Mouse (Mus musculus): Measurements from ENCODE around the gene Klrd1. TPM values are rescaled to one million over a fixed set of nuclear protein-coding genes. Genes with fewer than 3 reads are reported as not detected.

Klrd1 gene
- polyA plus RNA-seq (2015; fragmentation: Nextera tagmentation; extraction: Ambion mirVana): 0.83 and 1.4 TPM in 2 replicates

DNA sequence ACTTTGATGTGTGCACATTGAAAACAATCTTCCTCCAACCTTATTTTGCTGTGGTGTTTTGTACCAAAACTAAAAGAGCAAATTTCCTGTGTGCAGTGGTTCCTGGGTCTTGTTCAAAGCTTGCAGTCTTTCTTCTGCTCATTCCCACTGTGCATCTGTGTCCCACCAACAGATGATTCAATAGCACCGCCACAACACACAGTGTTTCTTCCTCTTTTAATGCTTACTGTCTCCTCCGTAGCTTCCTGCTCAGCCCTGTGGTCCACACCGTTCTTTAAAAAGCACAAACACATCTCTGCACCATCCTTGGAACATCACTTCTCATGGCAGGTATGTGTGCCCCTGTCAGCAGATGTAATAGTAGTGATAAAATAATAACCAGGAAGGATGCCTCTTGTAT lies at the start of gene Klrd1:
Gene Klrd1 (plus strand): TSS at position 275 of the 400 bp plus-strand sequence.
- no peak for ATAC-seq (ENCODE audit: insufficient read depth, low FRiP score, low read depth)
- WGBS: 69% methylated on average over 3 of the region's 3 CpGs
- H3K36me3 ChIP-seq: no peaks in the 10 kb centered on the region

DNA sequence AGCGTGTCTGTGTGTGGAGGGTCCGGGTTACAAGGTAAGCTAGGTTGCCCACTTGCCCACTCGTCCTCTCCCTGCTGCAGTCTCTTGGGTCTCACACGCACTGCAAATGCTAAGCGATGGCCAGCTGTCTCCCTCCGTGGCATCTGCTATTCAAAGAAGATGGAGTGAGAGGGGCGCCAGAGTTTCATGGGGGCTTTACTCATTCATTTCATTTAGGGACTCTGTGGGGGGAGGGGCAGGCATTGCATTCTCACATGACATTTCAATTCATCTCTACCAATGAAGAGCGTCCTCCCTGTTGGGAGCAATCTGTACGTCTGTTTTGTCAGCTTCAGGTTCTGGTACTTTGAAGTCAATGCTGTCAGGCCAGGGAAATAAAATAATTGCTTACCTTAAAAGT lies 49.7 kb upstream of the Klrd1 start:
- Histone ChIP-seq H3K4me3 (replicated peaks) (no peak overlapping the region), H3K9ac (no peak overlapping the region), H3K4me1 (no peaks in the 10 kb centered on the region), H3K27ac (no peak overlapping the region), H3K9me3 (no peaks in the 10 kb centered on the region), H3K27me3 (replicated peaks) (no peaks in the 10 kb centered on the region), H3K36me3 (peaks cover 21% of the 10 kb centered on the region), H3K4me2 (no peak overlapping the region)
- 87% methylated on average over 9 of the region's 9 CpGs for WGBS
- ATAC-seq (ENCODE audit: insufficient read depth, low FRiP score, low read depth): no peak

More for the DNA sequence above, at the start of gene Klrd1:
- Histone ChIP-seq H3K4me3 (replicated peaks) (no peak within 1 kb of the TSS), H3K27me3 (replicated peaks) (no peaks in the 10 kb centered on the region), H3K9ac (no peak within 1 kb of the TSS), H3K4me1 (no peaks in the 10 kb centered on the region), H3K4me2 (no peak within 1 kb of the TSS), H3K27ac (no peak within 1 kb of the TSS), H3K9me3 (no peaks in the 10 kb centered on the region)

DNA sequence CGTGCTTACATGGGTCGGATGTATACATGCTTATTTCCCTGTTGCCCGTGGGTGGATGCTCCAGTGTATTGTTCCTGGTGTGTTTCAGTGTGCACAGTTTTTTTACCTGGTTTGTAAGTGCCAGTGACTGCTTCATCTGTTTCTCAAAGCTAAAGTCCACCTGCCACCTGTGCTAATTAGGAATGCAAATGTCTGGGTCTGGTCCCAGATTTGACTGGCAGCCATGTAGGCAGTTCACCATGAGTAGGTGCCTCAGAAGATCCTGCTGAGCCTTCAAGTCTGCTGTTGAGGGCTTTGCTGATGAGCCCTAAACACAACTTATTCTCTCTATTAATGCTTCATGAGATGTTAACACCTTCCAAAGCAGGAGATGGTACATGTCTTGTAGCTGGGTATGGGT lies 49.0 kb upstream of the Klrd1 start:
- Histone ChIP-seq H3K27me3 (replicated peaks) (no peaks in the 10 kb centered on the region), H3K9me3 (no peaks in the 10 kb centered on the region), H3K4me1 (no peaks in the 10 kb centered on the region), H3K4me2 (no peak overlapping the region), H3K27ac (no peak overlapping the region), H3K9ac (no peak overlapping the region), H3K4me3 (replicated peaks) (no peak overlapping the region), H3K36me3 (peaks cover 21% of the 10 kb centered on the region)
- no peak for ATAC-seq (ENCODE audit: insufficient read depth, low FRiP score, low read depth)
- 94% methylated on average over 3 of the region's 3 CpGs for WGBS

DNA sequence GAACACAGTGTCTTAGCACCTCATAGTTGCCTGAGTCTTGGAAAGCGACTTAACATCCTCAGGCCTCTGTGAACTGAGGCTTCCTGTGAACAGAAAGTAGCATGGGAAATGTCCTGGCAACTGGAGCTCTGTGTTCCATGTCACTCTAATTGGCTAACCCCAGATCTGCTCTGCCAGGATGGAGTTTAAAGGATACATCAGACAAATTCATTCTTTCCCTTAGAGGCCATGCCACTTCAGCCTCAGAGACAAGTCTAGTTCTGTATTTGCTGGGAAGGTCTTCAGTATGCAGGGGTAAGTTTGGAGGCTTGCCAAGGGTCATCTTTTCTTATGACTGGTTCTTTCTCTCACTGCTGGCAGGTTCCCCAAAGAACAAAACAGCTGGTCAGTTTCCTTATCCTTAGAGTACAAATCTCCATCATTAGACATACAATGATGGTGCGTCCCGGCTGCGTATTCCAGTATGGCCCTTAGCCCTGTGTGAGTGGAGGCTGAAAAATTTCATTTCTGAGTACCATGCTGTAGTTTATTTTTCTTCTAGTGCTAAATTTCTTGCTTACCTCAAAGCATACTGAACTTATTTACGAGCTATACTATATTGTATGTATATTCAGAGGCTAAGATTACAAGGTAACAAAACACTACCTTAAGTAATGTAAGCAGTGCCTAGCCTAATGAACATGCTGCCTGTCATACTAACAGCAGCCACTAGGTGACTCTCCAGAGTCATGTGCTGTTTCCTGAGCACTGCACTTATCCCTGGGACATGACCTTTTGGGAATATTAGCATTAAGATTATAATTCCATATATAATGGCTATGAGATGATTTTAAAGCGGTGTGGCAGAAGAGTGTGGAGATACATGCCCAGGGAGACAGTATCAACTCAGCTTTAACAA lies 47.6 kb upstream of the Klrd1 start:
- no peaks in the 10 kb centered on the region for H3K4me1 ChIP-seq
- H3K4me3 ChIP-seq (replicated peaks): no peak overlapping the region
- H3K9ac ChIP-seq: no peak overlapping the region
- H3K4me2 ChIP-seq: no peak overlapping the region
- no peak overlapping the region for H3K27ac ChIP-seq
- H3K9me3 ChIP-seq: no peaks in the 10 kb centered on the region
- WGBS: 47% methylated on average over 6 of the region's 6 CpGs
- no peaks in the 10 kb centered on the region for H3K27me3 ChIP-seq (replicated peaks)
- H3K36me3 ChIP-seq: peaks cover 12% of the 10 kb centered on the region
- ATAC-seq (ENCODE audit: insufficient read depth, low FRiP score, low read depth): peak; percentile 60; the same call in 1 of the 2 replicates

DNA sequence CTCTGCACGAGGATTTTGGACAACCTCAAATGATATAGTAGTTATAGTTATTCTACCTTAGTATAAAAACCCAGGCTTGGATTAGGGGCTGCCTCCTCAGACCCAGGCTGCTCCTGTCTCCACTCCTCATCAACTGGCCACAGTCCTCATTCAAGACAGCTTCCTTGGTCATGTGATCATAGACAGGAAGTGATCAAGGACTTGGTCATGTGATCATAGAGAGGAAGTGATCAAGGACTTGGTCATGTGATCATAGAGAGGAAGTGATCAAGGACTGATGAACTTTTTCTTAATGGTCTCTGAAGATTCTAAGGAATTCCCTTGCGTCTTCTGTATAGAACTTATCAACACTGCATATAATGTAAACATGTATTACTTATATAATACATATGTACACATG lies 44.3 kb upstream of the Klrd1 start:
- no peak overlapping the region for H3K4me2 ChIP-seq
- ATAC-seq (ENCODE audit: insufficient read depth, low FRiP score, low read depth): no peak
- WGBS: 84% methylated on average over 2 of the region's 2 CpGs

DNA sequence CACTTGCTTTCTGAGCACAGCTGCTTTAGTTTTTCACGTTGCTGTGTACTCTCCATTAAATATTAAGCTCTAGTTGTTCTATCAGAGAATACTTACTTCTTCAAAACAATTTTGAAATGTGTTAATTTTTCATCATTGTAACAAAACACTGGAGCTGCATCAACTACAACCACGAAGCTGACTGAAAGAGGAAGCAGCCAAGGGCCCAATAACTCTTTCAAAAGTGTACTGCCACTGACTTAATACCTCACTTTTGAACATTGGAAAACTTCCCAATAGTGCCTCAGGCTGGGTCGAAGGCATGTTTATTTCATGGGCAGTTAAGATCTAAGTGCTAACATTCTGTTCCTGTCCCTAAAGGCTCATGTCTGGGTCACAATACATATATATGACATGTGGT lies 43.6 kb upstream of the Klrd1 start:
- H3K4me1 ChIP-seq: no peaks in the 10 kb centered on the region
- no peaks in the 10 kb centered on the region for H3K27me3 ChIP-seq (replicated peaks)
- H3K9ac ChIP-seq: no peak overlapping the region
- no peak overlapping the region for H3K4me2 ChIP-seq
- H3K36me3 ChIP-seq: no peaks in the 10 kb centered on the region
- H3K4me3 ChIP-seq (replicated peaks): no peak overlapping the region
- no peaks in the 10 kb centered on the region for H3K9me3 ChIP-seq
- no peak overlapping the region for H3K27ac ChIP-seq
- 46% methylated on average over 3 of the region's 3 CpGs for WGBS
- no peak for ATAC-seq (ENCODE audit: insufficient read depth, low FRiP score, low read depth)

More for the DNA sequence above, 44.3 kb upstream of the Klrd1 start:
- Histone ChIP-seq H3K27me3 (replicated peaks) (no peaks in the 10 kb centered on the region), H3K4me3 (replicated peaks) (no peak overlapping the region), H3K9me3 (no peaks in the 10 kb centered on the region), H3K27ac (no peak overlapping the region), H3K36me3 (no peaks in the 10 kb centered on the region), H3K4me1 (no peaks in the 10 kb centered on the region), H3K9ac (no peak overlapping the region)

DNA sequence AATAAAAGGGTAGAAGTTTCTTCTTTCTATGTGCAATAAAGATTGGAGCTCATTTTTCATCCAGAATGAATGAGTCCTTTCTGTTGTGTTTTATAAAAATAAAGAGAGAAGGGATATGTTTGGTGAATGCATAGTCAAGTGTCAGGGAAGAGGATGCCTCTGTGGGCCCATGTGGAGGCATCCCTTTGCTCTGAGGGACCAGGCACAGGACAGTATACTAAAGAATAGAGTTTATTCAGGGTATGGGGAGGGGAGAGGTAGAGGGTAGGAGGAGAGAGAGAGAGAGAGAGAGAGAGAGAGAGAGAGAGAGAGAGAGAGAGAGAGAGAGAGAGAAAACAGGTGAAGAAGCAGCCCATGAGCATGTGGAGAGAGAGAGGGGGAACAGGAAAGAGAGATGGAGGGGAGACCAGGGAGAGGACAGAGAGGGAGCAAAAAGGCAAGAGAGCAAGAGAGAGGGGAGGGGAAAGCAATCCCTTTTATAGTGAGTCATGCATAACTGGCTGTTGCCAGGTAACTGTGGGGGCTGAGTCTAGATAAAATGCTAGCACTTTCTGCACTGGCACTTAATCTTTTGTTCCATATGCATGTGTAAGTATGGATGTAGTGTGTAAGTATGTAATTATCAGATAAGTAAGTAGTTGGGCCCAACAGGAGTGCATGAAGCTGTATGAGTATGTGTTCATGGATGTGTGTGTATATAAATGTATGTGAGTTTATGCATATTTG lies 34.1 kb upstream of the Klrd1 start:
- Histone ChIP-seq H3K36me3 (no peaks in the 10 kb centered on the region), H3K27ac (no peak overlapping the region), H3K4me1 (no peaks in the 10 kb centered on the region), H3K27me3 (replicated peaks) (no peaks in the 10 kb centered on the region), H3K9ac (no peak overlapping the region), H3K9me3 (no peaks in the 10 kb centered on the region), H3K4me3 (replicated peaks) (no peak overlapping the region), H3K4me2 (no peak overlapping the region)
- peak; percentile 84 for ATAC-seq (ENCODE audit: insufficient read depth, low FRiP score, low read depth)

DNA sequence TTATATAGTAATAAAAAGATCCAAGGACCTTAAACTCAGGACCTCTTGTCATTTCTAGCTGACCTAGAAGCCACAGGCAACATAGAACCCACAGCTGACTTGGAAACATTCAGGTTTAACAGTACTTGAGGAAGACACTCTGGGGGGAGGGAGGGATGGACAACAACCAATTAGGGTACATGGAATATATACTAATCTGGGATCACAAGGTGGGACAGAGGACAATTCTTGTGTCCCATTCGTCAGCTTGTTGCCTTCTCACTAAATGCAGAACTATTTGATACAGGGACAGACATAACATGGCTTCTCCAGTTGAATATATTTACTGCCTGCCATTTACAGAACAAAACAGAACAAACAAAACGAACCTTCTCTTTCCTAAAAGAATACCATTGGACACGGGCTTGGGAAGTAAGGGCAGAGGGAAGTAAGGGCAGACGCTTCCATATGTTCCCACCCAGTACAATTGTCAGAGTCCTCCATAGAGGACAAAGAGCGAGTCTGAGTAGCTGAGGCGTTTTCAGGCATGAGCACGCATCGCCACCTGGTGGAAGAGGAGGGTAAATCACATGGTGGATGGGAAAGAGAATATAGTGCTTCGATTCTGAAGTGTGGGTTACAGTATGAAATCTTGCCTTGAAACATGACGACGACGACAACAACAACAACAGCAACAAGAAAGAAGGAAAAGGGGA lies 32.5 kb upstream of the Klrd1 start:
- H3K27ac ChIP-seq: no peak overlapping the region
- H3K4me2 ChIP-seq: no peak overlapping the region
- peak; percentile 58; the same call in 1 of the 2 replicates for ATAC-seq (ENCODE audit: insufficient read depth, low FRiP score, low read depth)
- no peaks in the 10 kb centered on the region for H3K27me3 ChIP-seq (replicated peaks)
- H3K9me3 ChIP-seq: no peaks in the 10 kb centered on the region
- no peak overlapping the region for H3K9ac ChIP-seq
- H3K4me1 ChIP-seq: no peaks in the 10 kb centered on the region
- no peak overlapping the region for H3K4me3 ChIP-seq (replicated peaks)
- H3K36me3 ChIP-seq: no peaks in the 10 kb centered on the region
- 19% methylated on average over 12 of the region's 12 CpGs for WGBS

DNA sequence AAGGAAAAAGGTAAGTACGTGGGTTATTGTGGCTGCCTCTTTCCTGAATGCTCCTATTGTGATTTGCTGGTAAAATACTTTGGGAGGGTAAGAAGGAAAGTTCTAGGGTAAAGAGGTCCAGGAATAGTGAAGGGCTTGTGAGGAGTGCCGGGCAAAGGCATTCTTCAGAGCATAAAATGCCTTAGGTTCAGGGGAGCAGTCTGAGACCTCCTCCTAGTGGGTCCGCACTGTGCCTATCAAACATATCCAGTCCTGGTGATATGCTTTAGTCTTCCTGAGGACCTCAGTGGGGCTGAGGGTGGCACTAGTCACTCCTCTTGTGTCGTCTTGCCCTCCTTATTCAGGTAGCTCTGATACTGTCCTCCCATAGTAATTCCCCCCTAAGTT lies 31.9 kb upstream of the Klrd1 start:
- Histone ChIP-seq H3K4me2 (no peak overlapping the region), H3K9ac (no peak overlapping the region), H3K27me3 (replicated peaks) (no peaks in the 10 kb centered on the region), H3K27ac (no peak overlapping the region), H3K4me3 (replicated peaks) (no peak overlapping the region), H3K4me1 (no peaks in the 10 kb centered on the region), H3K9me3 (no peaks in the 10 kb centered on the region), H3K36me3 (no peaks in the 10 kb centered on the region)
- WGBS: 51% methylated on average over 4 of the region's 4 CpGs
- no peak for ATAC-seq (ENCODE audit: insufficient read depth, low FRiP score, low read depth)

DNA sequence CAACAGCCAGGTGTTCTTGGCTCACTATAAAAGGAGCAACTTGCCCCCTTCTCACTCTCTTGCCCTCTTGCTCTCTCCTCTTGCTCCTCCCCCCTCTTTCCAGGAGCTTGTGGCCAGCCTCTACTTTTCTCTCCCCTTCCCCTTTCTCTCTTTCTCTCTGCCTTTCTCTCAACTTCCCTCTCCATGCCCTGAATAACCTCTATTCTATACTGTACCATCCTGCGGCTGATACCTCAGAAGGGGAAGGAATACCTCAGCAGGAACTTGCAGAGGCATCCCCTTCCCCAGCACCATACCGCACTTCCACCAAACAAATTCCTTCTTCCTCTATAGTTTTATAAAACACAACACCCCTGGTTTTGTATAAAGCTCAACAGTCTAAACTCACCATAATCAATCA lies 26.3 kb upstream of the Klrd1 start:
- Histone ChIP-seq H3K4me3 (replicated peaks) (no peak overlapping the region), H3K9ac (no peak overlapping the region), H3K4me1 (no peaks in the 10 kb centered on the region), H3K27ac (no peak overlapping the region), H3K27me3 (replicated peaks) (no peaks in the 10 kb centered on the region), H3K9me3 (no peaks in the 10 kb centered on the region), H3K36me3 (no peaks in the 10 kb centered on the region), H3K4me2 (no peak overlapping the region)
- WGBS: 72% methylated on average over 2 of the region's 2 CpGs
- ATAC-seq (ENCODE audit: insufficient read depth, low FRiP score, low read depth): no peak

DNA sequence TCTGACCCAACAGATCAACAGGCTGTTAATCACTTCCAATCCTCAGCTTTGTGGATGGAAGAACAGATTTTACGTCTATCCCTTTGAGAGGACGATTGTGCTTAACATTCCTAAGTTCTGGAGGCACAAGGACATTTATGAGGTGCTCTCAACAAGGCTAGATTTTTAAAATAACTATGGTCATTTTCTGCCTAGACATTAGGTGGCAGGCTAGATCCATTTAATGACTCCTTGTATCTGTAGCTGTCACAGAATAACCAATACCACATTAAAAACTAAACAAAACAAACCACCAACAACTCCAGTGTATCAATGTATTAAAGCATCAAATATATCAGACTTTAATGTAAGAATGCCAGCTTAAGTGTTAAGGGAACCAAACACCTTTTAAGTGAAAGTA lies 16.3 kb upstream of the Klrd1 start:
- Histone ChIP-seq H3K4me1 (no peaks in the 10 kb centered on the region), H3K9ac (no peak overlapping the region), H3K27ac (no peak overlapping the region), H3K4me3 (replicated peaks) (no peak overlapping the region), H3K9me3 (no peaks in the 10 kb centered on the region), H3K36me3 (no peaks in the 10 kb centered on the region), H3K27me3 (replicated peaks) (no peaks in the 10 kb centered on the region), H3K4me2 (no peak overlapping the region)
- 23% methylated on average over 2 of the region's 2 CpGs for WGBS
- no peak for ATAC-seq (ENCODE audit: insufficient read depth, low FRiP score, low read depth)

DNA sequence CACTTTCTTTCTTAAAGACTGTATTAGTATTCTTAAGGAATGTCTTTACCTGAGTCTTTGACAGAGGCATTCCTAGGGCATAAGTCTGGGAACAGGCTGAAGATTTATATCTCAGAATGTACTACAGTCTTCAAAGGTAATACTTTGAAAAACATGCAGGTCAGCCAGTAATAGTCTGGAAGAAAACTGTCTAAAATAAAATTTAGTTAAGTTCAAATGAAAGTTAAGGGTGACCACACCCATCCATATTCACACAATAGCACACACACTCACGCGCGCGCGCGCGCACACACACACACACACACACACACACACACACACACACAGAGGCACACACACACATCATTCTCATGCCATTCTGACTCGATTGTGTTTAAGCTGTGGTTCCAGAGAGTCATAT lies 14.0 kb upstream of the Klrd1 start, which contains the start of gene Klre1:
Gene Klre1 (plus strand): TSS at position 301 of the 400 bp plus-strand sequence.
- Histone ChIP-seq H3K9me3 (no peaks in the 10 kb centered on the region), H3K4me3 (replicated peaks) (no peak within 1 kb of the TSS), H3K27me3 (replicated peaks) (no peaks in the 10 kb centered on the region), H3K36me3 (no peaks in the 10 kb centered on the region), H3K4me1 (no peaks in the 10 kb centered on the region), H3K9ac (no peak within 1 kb of the TSS), H3K27ac (no peak within 1 kb of the TSS), H3K4me2 (no peak within 1 kb of the TSS)
- 93% methylated on average over 8 of the region's 8 CpGs for WGBS
- ATAC-seq (ENCODE audit: insufficient read depth, low FRiP score, low read depth): no peak

All from stomach, embryonic 15.5 days (tissue).